Mouse (Mus musculus): ENCODE measurements around the gene 1700028J19Rik.

DNA sequence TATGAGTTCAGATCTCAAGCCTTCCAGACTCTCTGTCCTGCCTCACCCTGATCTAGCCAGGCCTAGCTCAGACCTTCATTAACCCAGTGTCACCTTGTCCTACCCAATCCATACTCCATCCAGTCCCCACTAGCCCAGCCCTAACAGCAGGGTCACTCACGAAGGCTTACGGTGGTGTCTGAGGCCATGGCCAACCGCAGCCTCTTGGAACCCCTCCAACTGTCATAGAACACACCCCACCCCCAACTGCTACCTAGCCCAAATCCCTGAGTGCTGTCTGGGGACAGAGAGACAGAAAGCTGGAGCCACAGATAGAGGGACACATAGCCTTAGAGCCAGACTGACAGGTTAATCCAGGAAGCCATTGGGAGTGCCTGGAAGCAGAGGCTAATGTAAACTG, 10.6 kb downstream of the 1700028J19Rik start, which contains the start of gene Gm36864:
- no peak for TF ChIP-seq POLR2A (IDR thresholded peaks at IDR 0.05; ENCODE audit: low read depth, low read length)
- TF ChIP-seq CTCF (IDR thresholded peaks at IDR 0.05; ENCODE audit: extremely low read depth, insufficient read length, insufficient replicate concordance, low read depth, low read length): no peak

All from small intestine, adult 2 months (tissue).